Mouse (Mus musculus) midbrain, postnatal 0 days (tissue): ENCODE results near the gene Btbd2. TPM values are rescaled to one million over a fixed set of nuclear protein-coding genes. Genes with fewer than 3 reads are reported as not detected.

Source experiments
- ATAC-seq: fragments of 200-750 bp; cut with Nextera tagmentation; 2 replicates; pipeline ENCODE4 v1.8.0; 2017; ENCODE audit warnings: moderate number of reproducible peaks, mild to moderate bottlenecking, moderate TSS enrichment, moderate library complexity; ENCODE audit not compliant: low FRiP score
- DNase-seq: peaks from one replicate; pipeline ENCODE4 v3.0.0-alpha.2; 2015; ENCODE audit warnings: low spot score
- H3K27ac ChIP-seq: fragments of 300-500 bp; sonication (generic); 2 replicates; pipeline ENCODE4 v1.5.1; 2014; ENCODE audit warnings: low read depth, mild to moderate bottlenecking, low read length, mixed read lengths
- H3K27me3 ChIP-seq: fragments of 300-500 bp; sonication (generic); 2 replicates; pipeline ENCODE4 v1.6.1; 2014; ENCODE audit warnings: low read length, control low read depth, mixed read lengths; ENCODE audit not compliant: insufficient read depth
- H3K36me3 ChIP-seq: fragments of 300-500 bp; sonication (generic); 2 replicates; pipeline ENCODE4 v1.6.1; 2014; ENCODE audit warnings: low read length, control low read depth, mixed read lengths; ENCODE audit not compliant: insufficient read depth
- H3K4me1 ChIP-seq: fragments of 300-500 bp; sonication (generic); 2 replicates; pipeline ENCODE4 v1.6.1; 2014; ENCODE audit warnings: mild to moderate bottlenecking, control low read depth, antibody characterized with exemption, low read length, mixed read lengths; ENCODE audit not compliant: insufficient read depth
- H3K4me2 ChIP-seq: fragments of 300-500 bp; sonication (generic); 2 replicates; pipeline ENCODE4 v1.6.1; 2014; ENCODE audit warnings: low read depth, mild to moderate bottlenecking, low read length, mixed read lengths; ENCODE audit not compliant: poor library complexity, severe bottlenecking
- H3K4me3 ChIP-seq: fragments of 300-500 bp; sonication (generic); 2 replicates; pipeline ENCODE4 v1.5.1; 2014; ENCODE audit warnings: low read depth, mild to moderate bottlenecking, low read length, moderate library complexity
- H3K9ac ChIP-seq: fragments of 300-500 bp; sonication (generic); replicated peaks from 2 replicates; pipeline ENCODE4 v1.6.1; 2014; ENCODE audit warnings: mild to moderate bottlenecking, low read length, moderate library complexity, mixed read lengths; ENCODE audit not compliant: poor library complexity, severe bottlenecking
- H3K9me3 ChIP-seq: fragments of 300-500 bp; sonication (generic); 2 replicates; pipeline ENCODE4 v1.6.1; 2016; ENCODE audit warnings: low read length, control low read depth
- CTCF ChIP-seq: IDR thresholded peaks from 2 replicates; pipeline ENCODE4 v1.5.1; 2016; ENCODE audit warnings: antibody characterized with exemption, mild to moderate bottlenecking
- WGBS: fragments of 180-500 bp; shearing (Covaris S2); extraction: QIAGEN DNeasy Blood & Tissue Kit; methylation state at CpG from one replicate; pipeline ENCODE4 v1.1.7; 2014; 5-methylcytosine and 5-hydroxymethylcytosine counted together
- polyA plus RNA-seq: library from polyadenylated mRNA; unstranded; fragments of >200 nt; fragmentation: Nextera tagmentation; extraction: Ambion mirVana; gene quantifications from 2 replicates; pipeline ENCODE4 v1.2.1, GENCODE M21; 2015
- total RNA-seq: library from RNA; depleted of rRNA; stranded (reverse); fragments of >200 nt; gene quantifications from 2 replicates; pipeline ENCODE4 v1.2.3, GENCODE M21; 2014

The Btbd2 gene
- total and polyA plus RNA-seq, 2 experiments from 2014 or later = 71.6 to 215 TPM

- Histone ChIP-seq H3K36me3 (peaks cover 32% of the 10 kb centered on the region), H3K4me3 (no peak overlapping the region), H3K9me3 (no peaks in the 10 kb centered on the region), H3K27me3 (no peaks in the 10 kb centered on the region), H3K9ac (no peak overlapping the region), H3K4me1 (peaks cover 7% of the 10 kb centered on the region; the same call in 1 of the 2 replicates), H3K27ac (no peak overlapping the region), H3K4me2 (no peak overlapping the region)
- no peak for TF ChIP-seq CTCF
- DNase-seq = no peak
- 95% methylated on average over 6 of the region's 6 CpGs for WGBS
- ATAC-seq = no peak
Observed at GRCm38 (mm10) chr10:80682003-80682402, 25.1 kb upstream of the Btbd2 start.

GRCm38 (mm10) chr10:80680260-80680696, 23.4 kb upstream of the Btbd2 start:
- DNase-seq = no peak
- Histone ChIP-seq H3K27me3 (no peaks in the 10 kb centered on the region), H3K36me3 (peaks cover 16% of the 10 kb centered on the region), H3K9ac (no peak overlapping the region), H3K4me3 (no peak overlapping the region), H3K4me1 (peaks cover 7% of the 10 kb centered on the region; the same call in 1 of the 2 replicates), H3K4me2 (no peak overlapping the region), H3K27ac (no peak overlapping the region), H3K9me3 (no peaks in the 10 kb centered on the region)
- TF ChIP-seq CTCF = no peak
- 76% methylated on average over 2 of the region's 2 CpGs for WGBS
- ATAC-seq = no peak

GRCm38 (mm10) chr10:80679556-80680259, 22.8 kb upstream of the Btbd2 start:
- WGBS = 58% methylated on average over 9 of the region's 9 CpGs
- ATAC-seq (no peak), DNase-seq (no peak)
- Histone ChIP-seq H3K4me2 (no peak overlapping the region), H3K36me3 (peaks cover 12% of the 10 kb centered on the region; the same call in 1 of the 2 replicates), H3K9ac (no peak overlapping the region), H3K27me3 (no peaks in the 10 kb centered on the region), H3K9me3 (no peaks in the 10 kb centered on the region), H3K4me3 (no peak overlapping the region), H3K27ac (no peak overlapping the region), H3K4me1 (peaks cover 11% of the 10 kb centered on the region)
- no peak for TF ChIP-seq CTCF

- no peak for ATAC-seq
- no peaks in the 10 kb centered on the region for H3K9me3 ChIP-seq
- no peaks in the 10 kb centered on the region for H3K27me3 ChIP-seq
- peaks cover 6% of the 10 kb centered on the region; the same call in 1 of the 2 replicates for H3K36me3 ChIP-seq
- WGBS = 60% methylated on average over 8 of the region's 10 CpGs
- DNase-seq = no peak
- no peak overlapping the region for H3K4me2 ChIP-seq
- peak overlapping the region; percentile 97 for H3K27ac ChIP-seq
- peaks cover 21% of the 10 kb centered on the region for H3K4me1 ChIP-seq
- no peak overlapping the region for H3K9ac ChIP-seq
- no peak overlapping the region for H3K4me3 ChIP-seq
- no peak for TF ChIP-seq CTCF
Observed at GRCm38 (mm10) chr10:80678601-80679377, 21.9 kb upstream of the Btbd2 start.

DNA sequence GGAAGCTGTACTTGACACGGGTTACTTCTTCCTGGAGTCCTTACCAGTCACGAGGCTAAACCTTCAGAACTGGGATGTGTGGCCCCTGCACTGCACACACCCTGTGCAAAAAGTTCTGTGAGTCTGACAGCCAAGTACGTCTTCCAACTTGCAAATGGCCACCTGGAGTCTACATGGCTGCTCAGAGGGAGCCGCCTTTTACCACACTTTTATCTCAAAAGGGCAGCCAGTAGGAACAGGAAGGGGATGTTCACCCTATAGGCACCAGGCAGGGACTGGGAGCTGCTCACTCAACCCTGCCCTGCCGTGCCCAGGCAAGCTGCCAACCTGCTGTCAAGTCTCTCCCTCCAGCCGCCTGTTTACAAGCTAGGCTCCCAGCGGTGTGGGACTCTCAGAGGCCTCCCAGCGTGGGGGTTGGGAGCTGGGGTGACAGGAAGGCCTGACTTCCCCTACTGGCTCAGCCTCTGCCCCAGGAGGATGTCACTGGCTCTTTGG, 21.1 kb upstream of the Btbd2 start, which contains the start of gene Mknk2:
Gene Mknk2 (minus strand): TSS at position 171 of the 495 bp plus-strand sequence.
- no peak for ATAC-seq
- peaks cover 22% of the 10 kb centered on the region for H3K4me1 ChIP-seq
- H3K9ac ChIP-seq = peak within 1 kb of the TSS; percentile 71
- peak within 1 kb of the TSS; percentile 96 for H3K4me3 ChIP-seq
- WGBS = 19% methylated on average over 8 of the region's 8 CpGs
- no peak for TF ChIP-seq CTCF
- no peaks in the 10 kb centered on the region for H3K27me3 ChIP-seq
- H3K27ac ChIP-seq = peak within 1 kb of the TSS; percentile 97
- H3K4me2 ChIP-seq = peak within 1 kb of the TSS; percentile 88
- peak; percentile 88 for DNase-seq
- H3K9me3 ChIP-seq = no peaks in the 10 kb centered on the region
- H3K36me3 ChIP-seq = no peaks in the 10 kb centered on the region
